Mouse (Mus musculus): ENCODE measurements around the gene Ifna13.

- no peak for TF ChIP-seq CTCF (IDR thresholded peaks at IDR 0.05)
- TF ChIP-seq EP300 (IDR thresholded peaks at IDR 0.05): no peak
Observed at GRCm38 (mm10) chr4:88676824-88677223, 32.6 kb upstream of the Ifna13 start, which contains the start of gene Ifna16.

All from lung, postnatal 0 days (tissue).